Mouse (Mus musculus) inflammation-experienced regulatory T-cells, adult 6 months (primary cell): ENCODE results near the gene Iqcg. TPM values are rescaled to one million over a fixed set of nuclear protein-coding genes. Genes with fewer than 3 reads are reported as not detected.
A peak's percentile ranks its signal among the peaks of the same experiment; 100 is the strongest.
"Not testable (repeated sequence)": the region's sequence is repeated elsewhere in the genome, so short reads cannot be mapped to it uniquely, and the experiment has no call there.

Experiments
- ATAC-seq: one replicate; pipeline ENCODE4 v1.8.0; 2017
- polyA plus RNA-seq, 3 experiments: library from polyadenylated mRNA; unstranded; fragments of 100-300 nt; shearing (Covaris generic); gene quantifications; one replicate each; pipeline ENCODE4 v1.2.1; 2017

The Iqcg gene
- 1 to 10 TPM in 2 of 3 experiments, under 1 TPM in 1; 0.86 to 2.4 (median 1.4) TPM for polyA plus RNA-seq

- ATAC-seq = peak; percentile 88
These were observed at the start of gene Iqcg, which contains the start of gene Rpl35a for GRCm38 (mm10) chr16:33056095-33056785. Gene Iqcg, minus strand, starts transcription at chr16:33056218. Gene Rpl35a, plus strand, starts transcription at chr16:33056453.

GRCm38 (mm10) chr16:33085666-33086065, 29.6 kb upstream of the Iqcg start:
- no peak for ATAC-seq

GRCm38 (mm10) chr16:33083996-33084395, 28.0 kb upstream of the Iqcg start:
- no peak for ATAC-seq

- ATAC-seq = no peak
These were observed 26.9 kb upstream of the Iqcg start for GRCm38 (mm10) chr16:33082951-33083350.

- no peak for ATAC-seq
These were observed 24.0 kb upstream of the Iqcg start for GRCm38 (mm10) chr16:33080063-33080462.

GRCm38 (mm10) chr16:33077069-33077627, 21.1 kb upstream of the Iqcg start:
- ATAC-seq = no peak

- no peak for ATAC-seq
These were observed 20.1 kb upstream of the Iqcg start for GRCm38 (mm10) chr16:33076078-33076477.

GRCm38 (mm10) chr16:33074967-33075366, 18.9 kb upstream of the Iqcg start:
- ATAC-seq = peak; percentile 34

GRCm38 (mm10) chr16:33072871-33073557, 17.0 kb upstream of the Iqcg start:
- ATAC-seq = peak; percentile 96

- ATAC-seq = no peak
These were observed 14.9 kb upstream of the Iqcg start for GRCm38 (mm10) chr16:33070928-33071327.

GRCm38 (mm10) chr16:33064636-33065035, 8.6 kb upstream of the Iqcg start:
- no peak for ATAC-seq

GRCm38 (mm10) chr16:33063267-33063666, 7.2 kb upstream of the Iqcg start:
- no peak for ATAC-seq

GRCm38 (mm10) chr16:33062682-33063131, 6.7 kb upstream of the Iqcg start:
- peak; percentile 26 for ATAC-seq

- peak; percentile 78 for ATAC-seq
These were observed 6.1 kb upstream of the Iqcg start, which contains the start of gene Lmln for GRCm38 (mm10) chr16:33062024-33062681. Gene Lmln, plus strand, starts transcription at chr16:33062521.

GRCm38 (mm10) chr16:33061400-33061799, 5.4 kb upstream of the Iqcg start:
- ATAC-seq = no peak

- ATAC-seq = no peak
These were observed 4.9 kb upstream of the Iqcg start for GRCm38 (mm10) chr16:33060926-33061325.

GRCm38 (mm10) chr16:33059471-33059870, 3.5 kb upstream of the Iqcg start:
- ATAC-seq = no peak

- ATAC-seq = not testable (repeated sequence)
These were observed 2.6 kb upstream of the Iqcg start for GRCm38 (mm10) chr16:33058656-33059055.

- no peak for ATAC-seq
These were observed 2.0 kb upstream of the Iqcg start for GRCm38 (mm10) chr16:33058033-33058432.

- no peak for ATAC-seq
These were observed 768 bp upstream of the Iqcg start for GRCm38 (mm10) chr16:33056786-33057185.

GRCm38 (mm10) chr16:33055655-33056054, 363 bp downstream of the Iqcg start:
- peak; percentile 2 for ATAC-seq

- not testable (repeated sequence) for ATAC-seq
These were observed 1.1 kb downstream of the Iqcg start for GRCm38 (mm10) chr16:33054927-33055326.

- no peak for ATAC-seq
These were observed 2.9 kb downstream of the Iqcg start for GRCm38 (mm10) chr16:33053141-33053540.
